Mouse (Mus musculus): Measurements from ENCODE around the gene Eif4e2. TPM values are rescaled to one million over a fixed set of nuclear protein-coding genes. Genes with fewer than 3 reads are reported as not detected.

The Eif4e2 gene
- 37.1 and 39.0 TPM in 2 replicates for polyA plus RNA-seq (2012; rRNA removed)

GRCm38 (mm10) chr1:87213735-87214704 lies at the start of gene Eif4e2:
TSS of gene Eif4e2 (plus strand) at chr1:87213914.

GRCm38 (mm10) chr1:87183013-87183412 lies 30.7 kb upstream of the Eif4e2 start, which contains the start of gene Prss56:
TSS of gene Prss56 (plus strand) at chr1:87183313.

GRCm38 (mm10) chr1:87190429-87190828 lies 23.3 kb upstream of the Eif4e2 start, which contains the start of gene Chrnd:
TSS of gene Chrnd (plus strand) at chr1:87190607.

GRCm38 (mm10) chr1:87204465-87204864 lies 9.2 kb upstream of the Eif4e2 start, which contains the start of gene Chrng:
TSS of gene Chrng (plus strand) at chr1:87204657.

GRCm38 (mm10) chr1:87264134-87265006 lies 50.7 kb downstream of the Eif4e2 start, which contains the start of gene Efhd1:
TSS of gene Efhd1 (plus strand) at chr1:87264363.

Other genes with a start within 250 kb of the Eif4e2 start
- 0.02 TPM in 1 of 2 replicates, not detected in the other for gene Alppl2, start 124.0 kb upstream of the Eif4e2 start, polyA plus RNA-seq (2012; rRNA removed)
- gene Alpi, start 112.3 kb upstream of the Eif4e2 start, polyA plus RNA-seq (2012; rRNA removed): 0.59 TPM in 1 of 2 replicates, not detected in the other
- gene Akp3, start 88.9 kb upstream of the Eif4e2 start, polyA plus RNA-seq (2012; rRNA removed): not detected in 2 replicates
- gene Ecel1, start 57.4 kb upstream of the Eif4e2 start, polyA plus RNA-seq (2012; rRNA removed): 0.08 and 0.12 TPM in 2 replicates
- not detected in 2 replicates for gene Prss56, start 30.6 kb upstream of the Eif4e2 start, polyA plus RNA-seq (2012; rRNA removed)
- not detected in 2 replicates for gene Chrnd, start 23.3 kb upstream of the Eif4e2 start, polyA plus RNA-seq (2012; rRNA removed)
- gene Chrng, start 9.3 kb upstream of the Eif4e2 start, polyA plus RNA-seq (2012; rRNA removed): not detected in 2 replicates
- 0.09 and 0.14 TPM in 2 replicates for gene Efhd1, start 50.4 kb downstream of the Eif4e2 start, polyA plus RNA-seq (2012; rRNA removed)
- gene Gigyf2, start 113.1 kb downstream of the Eif4e2 start, polyA plus RNA-seq (2012; rRNA removed): 21.6 and 23.8 TPM in 2 replicates
- gene Kcnj13, start 180.8 kb downstream of the Eif4e2 start, polyA plus RNA-seq (2012; rRNA removed): not detected in 2 replicates

Measured in liver, embryonic 18 days (tissue).